Mouse (Mus musculus) CH12.LX (cell line): Measurements from ENCODE around the gene Ppm1k. TPM values are rescaled to one million over a fixed set of nuclear protein-coding genes. Genes with fewer than 3 reads are reported as not detected.
A peak's percentile ranks its signal among the peaks of the same experiment; 100 is the strongest.

ENCODE experiments used
- DNase-seq: peaks from one replicate; pipeline ENCODE4 v3.0.0-alpha.2; 2013; ENCODE audit errors: extremely low read depth
- H3K27ac ChIP-seq: 2 replicates; pipeline ENCODE4 v1.5.1; 2012; ENCODE audit warnings: low read depth, mild to moderate bottlenecking, control low read depth, moderate library complexity; ENCODE audit not compliant: insufficient read depth
- H3K27me3 ChIP-seq: replicated peaks from 2 replicates; pipeline ENCODE3; 2012; ENCODE audit warnings: inconsistent platforms
- H3K36me3 ChIP-seq, 2 experiments: replicated peaks in 1 of 2; 2 replicates each; pipeline versions ENCODE3 to v1.6.1; 2012; ENCODE audit warnings: inconsistent platforms in 1 of 2, low read length in 1 of 2, mild to moderate bottlenecking in 1 of 2, mixed read lengths in 1 of 2, moderate library complexity in 1 of 2; ENCODE audit not compliant: control insufficient read depth in 1 of 2, insufficient read depth in 1 of 2
- H3K4me1 ChIP-seq, 2 experiments: 2 replicates each; pipeline ENCODE4 v1.6.1; 2012; ENCODE audit warnings: inconsistent platforms in 1 of 2, moderate library complexity in 1 of 2; ENCODE audit not compliant: insufficient read depth in 2 of 2, control insufficient read depth in 1 of 2
- H3K4me2 ChIP-seq: 2 replicates; pipeline ENCODE4 v1.6.1; 2012; ENCODE audit warnings: low read depth, mild to moderate bottlenecking, control low read depth; ENCODE audit not compliant: poor library complexity, insufficient read depth, severe bottlenecking
- H3K4me3 ChIP-seq, 3 experiments: fragments of 150-350 bp in 1 of 3; sonication (generic) in 1 of 3; replicated peaks in 1 of 3; 2 replicates each; pipeline versions ENCODE3 to v1.5.1; 2011 to 2012; ENCODE audit warnings: low read depth in 2 of 3, low read length in 2 of 3, mild to moderate bottlenecking in 2 of 3, moderate library complexity in 2 of 3, control low read depth in 1 of 3, improper control_type of control experiment in 1 of 3, inconsistent platforms in 1 of 3, mixed read lengths in 1 of 3; ENCODE audit not compliant: poor library complexity in 1 of 3
- H3K79me2 ChIP-seq: replicated peaks from 2 replicates; pipeline ENCODE4 v1.6.1; 2012; ENCODE audit warnings: mild to moderate bottlenecking, moderate library complexity; ENCODE audit not compliant: control insufficient read depth, poor library complexity, insufficient read depth, severe bottlenecking; ENCODE audit errors: extremely low read depth
- H3K9ac ChIP-seq: 2 replicates; pipeline ENCODE4 v1.6.1; 2012; ENCODE audit warnings: low read depth, mild to moderate bottlenecking, control low read depth, moderate library complexity; ENCODE audit not compliant: insufficient read depth
- H3K9me3 ChIP-seq: replicated peaks from 2 replicates; pipeline ENCODE3; 2012; ENCODE audit warnings: low read length, inconsistent platforms, mixed read lengths
- CHD1 ChIP-seq: IDR thresholded peaks from 2 replicates; pipeline ENCODE4 v1.6.1; 2012; ENCODE audit warnings: low read depth, low read length, improper control_type of control experiment, inconsistent platforms
- CHD2 ChIP-seq: IDR thresholded peaks from 2 replicates; pipeline ENCODE4 v1.6.1; 2011; ENCODE audit warnings: low read length, improper control_type of control experiment
- CTCF ChIP-seq, 2 experiments: IDR thresholded peaks in 1 of 2; conservative IDR thresholded peaks in 1 of 2; 2 replicates each; pipeline ENCODE4 v1.5.1; 2011 to 2012; ENCODE audit warnings: low read depth in 2 of 2, low read length in 2 of 2, improper control_type of control experiment in 1 of 2, inconsistent platforms in 1 of 2, mild to moderate bottlenecking in 1 of 2, moderate library complexity in 1 of 2
- E2F4 ChIP-seq: IDR thresholded peaks from 2 replicates; pipeline ENCODE4 v1.6.1; 2011; ENCODE audit warnings: low read depth, low read length, improper control_type of control experiment; ENCODE audit not compliant: insufficient replicate concordance
- ELF1 ChIP-seq: IDR thresholded peaks from 2 replicates; pipeline ENCODE4 v1.6.1; 2014; ENCODE audit warnings: low read depth, mild to moderate bottlenecking, inconsistent platforms, low read length, improper control_type of control experiment
- EP300 ChIP-seq: IDR thresholded peaks from 2 replicates; pipeline ENCODE4 v1.6.1; 2011; ENCODE audit warnings: low read length, improper control_type of control experiment
- IRF4 ChIP-seq: IDR thresholded peaks from 2 replicates; pipeline ENCODE4 v1.6.1; 2014; ENCODE audit warnings: low read depth, mild to moderate bottlenecking, inconsistent platforms, low read length, improper control_type of control experiment
- JUN ChIP-seq: IDR thresholded peaks from 2 replicates; pipeline ENCODE4 v1.6.1; 2011; ENCODE audit warnings: low read depth, mild to moderate bottlenecking, low read length, improper control_type of control experiment, moderate library complexity; ENCODE audit not compliant: insufficient read depth
- KAT2A ChIP-seq: IDR thresholded peaks from 2 replicates; pipeline ENCODE4 v1.6.1; 2012; ENCODE audit warnings: low read length, improper control_type of control experiment, inconsistent platforms; ENCODE audit not compliant: insufficient replicate concordance
- MAFK ChIP-seq: IDR thresholded peaks from 2 replicates; pipeline ENCODE4 v1.6.1; 2011; ENCODE audit warnings: low read length, improper control_type of control experiment; ENCODE audit not compliant: insufficient replicate concordance
- MAX ChIP-seq: IDR thresholded peaks from 2 replicates; pipeline ENCODE4 v1.6.1; 2011; ENCODE audit warnings: low read length, improper control_type of control experiment
- MAZ ChIP-seq: IDR thresholded peaks from 2 replicates; pipeline ENCODE4 v1.6.1; 2012; ENCODE audit warnings: low read depth, mild to moderate bottlenecking, inconsistent platforms, low read length, improper control_type of control experiment, moderate library complexity
- MEF2A ChIP-seq: IDR thresholded peaks from 2 replicates; pipeline ENCODE4 v1.6.1; 2014; ENCODE audit warnings: low read depth, mild to moderate bottlenecking, inconsistent platforms, low read length, improper control_type of control experiment, borderline replicate concordance
- MXI1 ChIP-seq: IDR thresholded peaks from 2 replicates; pipeline ENCODE4 v1.6.1; 2011; ENCODE audit warnings: mild to moderate bottlenecking, low read depth, low read length, improper control_type of control experiment
- MYC ChIP-seq: IDR thresholded peaks from 2 replicates; pipeline ENCODE4 v1.6.1; 2011; ENCODE audit warnings: low read depth, mild to moderate bottlenecking, improper control_type of control experiment, low read length
- NELFE ChIP-seq: IDR thresholded peaks from 2 replicates; pipeline ENCODE4 v1.6.1; 2011; ENCODE audit warnings: low read depth, low read length, improper control_type of control experiment
- NRF1 ChIP-seq: IDR thresholded peaks from 2 replicates; pipeline ENCODE4 v1.6.1; 2014; ENCODE audit warnings: low read depth, mild to moderate bottlenecking, inconsistent platforms, low read length, improper control_type of control experiment, moderate library complexity
- PAX5 ChIP-seq: IDR thresholded peaks from 2 replicates; pipeline ENCODE4 v1.6.1; 2012; ENCODE audit warnings: low read length, inconsistent platforms, mixed read lengths
- POLR2A ChIP-seq: IDR thresholded peaks from 2 replicates; pipeline ENCODE4 v1.6.1; 2011; ENCODE audit warnings: low read depth, mild to moderate bottlenecking, improper control_type of control experiment, low read length
- POLR2AphosphoS2 ChIP-seq: IDR thresholded peaks from 2 replicates; pipeline ENCODE4 v1.6.1; 2011; ENCODE audit warnings: low read depth, low read length, improper control_type of control experiment
- RAD21 ChIP-seq: IDR thresholded peaks from 2 replicates; pipeline ENCODE4 v1.6.1; 2011; ENCODE audit warnings: low read depth, mild to moderate bottlenecking, low read length, improper control_type of control experiment, moderate library complexity
- SMC3 ChIP-seq: IDR thresholded peaks from 2 replicates; pipeline ENCODE4 v1.6.1; 2011; ENCODE audit warnings: low read depth, low read length, improper control_type of control experiment
- TBP ChIP-seq: conservative IDR thresholded peaks from 2 replicates; pipeline ENCODE4 v1.6.1; 2011; ENCODE audit warnings: low read depth, low read length, improper control_type of control experiment
- TCF12 ChIP-seq: IDR thresholded peaks from 2 replicates; pipeline ENCODE4 v1.6.1; 2014; ENCODE audit warnings: low read depth, mild to moderate bottlenecking, inconsistent platforms, low read length, improper control_type of control experiment
- UBTF ChIP-seq: IDR thresholded peaks from 2 replicates; pipeline ENCODE4 v1.6.1; 2012; ENCODE audit warnings: low read depth, mild to moderate bottlenecking, inconsistent platforms, low read length, improper control_type of control experiment, moderate library complexity
- USF1 ChIP-seq: IDR thresholded peaks from 2 replicates; pipeline ENCODE4 v1.6.1; 2014; ENCODE audit warnings: low read depth, mild to moderate bottlenecking, inconsistent platforms, low read length, improper control_type of control experiment
- USF2 ChIP-seq: conservative IDR thresholded peaks from 2 replicates; pipeline ENCODE4 v1.6.1; 2011; ENCODE audit warnings: low read depth, low read length, improper control_type of control experiment
- ZC3H11A ChIP-seq: IDR thresholded peaks from 2 replicates; pipeline ENCODE4 v1.6.1; 2012; ENCODE audit warnings: low read depth, mild to moderate bottlenecking, inconsistent platforms, low read length, improper control_type of control experiment
- ZKSCAN1 ChIP-seq: IDR thresholded peaks from 2 replicates; pipeline ENCODE4 v1.6.1; 2012; ENCODE audit warnings: low read depth, inconsistent platforms, low read length, improper control_type of control experiment, borderline replicate concordance
- ZMIZ1 ChIP-seq: IDR thresholded peaks from 2 replicates; pipeline ENCODE4 v1.6.1; 2012; ENCODE audit warnings: low read depth, mild to moderate bottlenecking, inconsistent platforms, low read length, improper control_type of control experiment
- dilution Hi-C: fragments of 300-500 bp; cut with MboI; formaldehyde crosslinking; loops from 2 replicates; pipeline ENCODE4 v1.14.3; 2020; ENCODE audit warnings: low sequenced_read_pairs; ENCODE audit not compliant: extremely low pct_unique_long_range_greater_than_20kb, extremely low pct_ligation_motif_present
- in situ Hi-C: fragments of 300-500 bp; cut with MboI; formaldehyde crosslinking; loops from 3 replicates; pipeline ENCODE4 v1.14.3; 2019; ENCODE audit warnings: low sequenced_read_pairs, low pct_ligation_motif_present, low pct_unique_long_range_greater_than_20kb, mixed read lengths
- polyA plus RNA-seq: library from polyadenylated mRNA; unstranded; fragments of >175 nt; gene quantifications from 2 replicates; pipeline ENCODE4 v1.2.1, GENCODE M21; 2012; ENCODE audit warnings: low read depth; ENCODE audit not compliant: insufficient read length
- total RNA-seq, 2 experiments: library from RNA; depleted of rRNA; stranded (reverse); fragments of 300-350 nt in 1 of 2; fragments of >200 nt in 1 of 2; gene quantifications; 2 replicates each; pipeline ENCODE4 v1.2.3; 2012 to 2014

Gene Ppm1k
- total and polyA plus RNA-seq, 3 experiments = 10.5 to 17.1 (median 15.1) TPM

- TF ChIP-seq POLR2AphosphoS2 = no peak
- TF ChIP-seq TCF12 = 0 out of 2 replicates have a peak, but pooled peaks have one; percentile 8
- TF ChIP-seq MXI1 = no peak; the same call in 1 of the 2 replicates
- TF ChIP-seq CHD1 = no peak
- TF ChIP-seq ZKSCAN1 = no peak
- TF ChIP-seq USF2 = no peak
- TF ChIP-seq NRF1 = peak; percentile 83
- no peak for TF ChIP-seq JUN
- TF ChIP-seq E2F4 = no peak
- TF ChIP-seq NELFE = no peak
- Histone ChIP-seq H3K27ac (peak overlapping the region; percentile 49), H3K4me3 (peak overlapping the region; percentile 52 to 87 (median 83)), H3K9ac (peak overlapping the region; percentile 87), H3K27me3 (no peaks in the 10 kb centered on the region), H3K79me2 (no peaks in the 10 kb centered on the region), H3K4me2 (no peak overlapping the region; the same call in 1 of the 2 replicates), H3K36me3 (peaks cover 5 to 10% of the 10 kb centered on the region in 2 experiments), H3K9me3 (no peaks in the 10 kb centered on the region), H3K4me1 (peaks cover 4 to 15% of the 10 kb centered on the region in 2 experiments; a peak in 3 of 4 replicates)
- in situ Hi-C loops = no loop called here
- DNase-seq = peak; percentile 41
- dilution Hi-C loops = no loop called here
Measured at GRCm38 (mm10) chr6:57581595-57581994, 46.3 kb upstream of the Ppm1k start.

DNA sequence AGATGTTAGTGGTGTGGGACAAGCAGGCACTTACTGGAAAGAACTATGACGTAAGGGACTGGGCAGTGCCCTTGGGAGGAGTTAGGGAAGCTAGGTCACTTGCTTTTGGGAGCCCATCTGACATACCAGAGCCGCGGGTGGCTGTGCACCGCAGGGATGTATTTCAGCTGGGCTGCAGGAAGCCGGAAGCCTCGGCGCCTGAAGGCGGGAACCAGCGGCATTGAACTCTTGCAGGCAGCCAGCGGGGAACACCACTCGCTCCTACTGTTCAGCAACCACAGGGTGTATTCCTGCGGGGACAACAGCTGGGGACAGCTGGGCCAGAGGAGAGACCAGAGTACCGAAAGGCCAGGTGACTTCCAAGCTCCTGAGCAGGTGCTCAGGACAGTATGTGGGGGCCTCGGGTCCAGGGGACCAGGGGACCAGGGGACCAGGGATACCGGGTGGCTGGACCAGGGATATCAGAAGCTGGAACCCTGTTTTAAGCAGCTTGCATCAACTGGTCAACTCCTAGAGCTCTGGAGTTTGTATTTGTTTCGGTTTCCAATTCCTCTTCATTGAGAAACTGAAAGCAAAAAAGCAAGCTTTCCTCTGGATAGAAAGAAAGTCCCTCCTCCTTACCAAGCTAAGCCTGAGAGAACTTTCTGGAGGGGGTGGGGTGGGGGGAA is 45.7 kb upstream of the Ppm1k start, which contains the start of gene Herc6:
Gene Herc6, plus strand, starts transcription at position 120 of the 668 bp plus-strand sequence.
- peak within 1 kb of the TSS; percentile 80 for H3K27ac ChIP-seq
- peaks cover 5 to 10% of the 10 kb centered on the region in 2 experiments for H3K36me3 ChIP-seq
- in situ Hi-C loops = no loop called here
- H3K9me3 ChIP-seq = no peaks in the 10 kb centered on the region
- H3K4me1 ChIP-seq = peaks cover 4 to 15% of the 10 kb centered on the region in 2 experiments; a peak in 3 of 4 replicates
- no peaks in the 10 kb centered on the region for H3K27me3 ChIP-seq
- peak; percentile 72 for DNase-seq
- dilution Hi-C loops = no loop called here
- H3K9ac ChIP-seq = peak within 1 kb of the TSS; percentile 87
- H3K4me2 ChIP-seq = peak within 1 kb of the TSS; percentile 33
- H3K79me2 ChIP-seq = no peaks in the 10 kb centered on the region
- peak within 1 kb of the TSS; percentile 52 to 87 (median 83) for H3K4me3 ChIP-seq
- TF ChIP-seq POLR2AphosphoS2 (no peak), MAX (no peak), ELF1 (peak; percentile 62), RAD21 (no peak), CHD2 (no peak), ZC3H11A (no peak), NELFE (peak; percentile 55; the same call in 1 of the 2 replicates), JUN (no peak), ZMIZ1 (no peak), CTCF (conservative IDR thresholded peaks at IDR 0.05 in 1 of 2, IDR thresholded peaks at IDR 0.05 in 1 of 2; ENCODE audit: low read depth in 2 of 2, low read length in 2 of 2) (no peak), MXI1 (no peak), UBTF (no peak), CHD1 (no peak), MAZ (no peak), ZKSCAN1 (no peak), PAX5 (no peak), EP300 (no peak), USF2 (no peak), POLR2A (peak; percentile 69), MAFK (no peak), E2F4 (no peak), USF1 (no peak), KAT2A (no peak), TCF12 (0 out of 2 replicates have a peak, but pooled peaks have one; percentile 10), SMC3 (no peak), TBP (no peak; the same call in 1 of the 2 replicates), MEF2A (0 out of 2 replicates have a peak, but pooled peaks have one; percentile 16), NRF1 (no peak), IRF4 (peak; percentile 71), MYC (no peak)
